Mouse (Mus musculus) erythroblast, embryonic 14.5 days (primary cell): ENCODE data around the gene Irf3.

Source experiments
- GATA1 ChIP-seq: IDR thresholded peaks from 2 replicates; pipeline ENCODE4 v1.6.1; 2012; ENCODE audit warnings: low read length, inconsistent platforms, mixed read lengths
- TAL1 ChIP-seq: IDR thresholded peaks from 3 replicates; pipeline ENCODE4 v1.6.1; 2012; ENCODE audit warnings: low read length, inconsistent platforms, mixed read lengths

GRCm38 (mm10) chr7:45014096-45014451 is 16.6 kb downstream of the Irf3 start:
- no peak for TF ChIP-seq TAL1
- no peak for TF ChIP-seq GATA1
